Mouse (Mus musculus): ENCODE results near the gene Acaca. TPM values are rescaled to one million over a fixed set of nuclear protein-coding genes. Genes with fewer than 3 reads are reported as not detected.

Gene Acaca
- polyA plus RNA-seq, 1 experiment from 2014 or later, result 25.2 TPM

- no peak overlapping the region for H3K9ac ChIP-seq
- no peak overlapping the region for H3K27ac ChIP-seq (replicated peaks)
- H3K9me3 ChIP-seq, result no peaks in the 10 kb centered on the region
- ATAC-seq (ENCODE audit: low FRiP score, low read depth), result no peak
- no peak overlapping the region for H3K4me3 ChIP-seq
- H3K36me3 ChIP-seq, result no peaks in the 10 kb centered on the region; the same call in 1 of the 2 replicates
- whole genome bisulfite sequencing, result 94% methylated on average over 6 of the region's 6 CpGs
- H3K27me3 ChIP-seq, result no peaks in the 10 kb centered on the region
- no peak overlapping the region for H3K4me2 ChIP-seq
- H3K4me1 ChIP-seq (replicated peaks), result no peaks in the 10 kb centered on the region
Observed at GRCm38 (mm10) chr11:84164123-84164522, 34.7 kb downstream of the Acaca start.

GRCm38 (mm10) chr11:84164561-84164960 is 35.1 kb downstream of the Acaca start:
- Histone ChIP-seq H3K27me3 (no peaks in the 10 kb centered on the region), H3K9ac (no peak overlapping the region), H3K4me2 (no peak overlapping the region), H3K4me1 (replicated peaks) (no peaks in the 10 kb centered on the region), H3K4me3 (no peak overlapping the region), H3K36me3 (no peaks in the 10 kb centered on the region; the same call in 1 of the 2 replicates), H3K9me3 (no peaks in the 10 kb centered on the region), H3K27ac (replicated peaks) (no peak overlapping the region)
- no peak for ATAC-seq (ENCODE audit: low FRiP score, low read depth)
- 67% methylated on average over 4 of the region's 4 CpGs for WGBS

DNA sequence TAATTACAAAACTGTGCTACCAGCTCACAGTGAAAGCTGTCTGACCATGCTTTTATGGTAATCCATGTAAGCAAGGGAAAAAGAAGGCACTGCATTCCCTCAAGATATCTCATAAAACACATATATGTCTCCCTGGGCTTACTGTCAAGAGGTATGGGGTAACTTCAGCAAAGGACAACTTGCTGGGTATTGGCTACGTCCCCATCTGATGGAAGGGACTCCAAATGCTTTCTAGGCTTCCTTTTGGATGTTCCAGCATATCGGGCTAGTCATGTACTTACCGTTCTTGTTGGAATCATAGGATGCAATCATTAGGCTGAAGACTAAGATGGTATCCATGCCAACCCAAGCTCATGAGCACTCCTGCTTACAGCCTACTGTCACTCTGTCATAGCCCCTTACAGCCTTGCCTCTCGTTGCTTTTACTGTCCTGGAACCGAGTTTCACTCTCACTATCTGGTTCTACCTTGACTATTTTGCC is 37.6 kb downstream of the Acaca start, which contains the start of gene Gm11437:
Gene Gm11437, minus strand, starts transcription at position 431 of the 481 bp plus-strand sequence.
- Histone ChIP-seq H3K27me3 (no peaks in the 10 kb centered on the region), H3K27ac (replicated peaks) (no peak within 1 kb of the TSS), H3K4me1 (replicated peaks) (no peaks in the 10 kb centered on the region), H3K4me3 (no peak within 1 kb of the TSS), H3K4me2 (no peak within 1 kb of the TSS), H3K9ac (no peak within 1 kb of the TSS), H3K36me3 (no peaks in the 10 kb centered on the region), H3K9me3 (no peaks in the 10 kb centered on the region)
- 85% methylated on average over 5 of the region's 5 CpGs for WGBS
- ATAC-seq (ENCODE audit: low FRiP score, low read depth), result no peak

- no peak overlapping the region for H3K27ac ChIP-seq (replicated peaks)
- peak overlapping the region; percentile 28; the same call in 1 of the 2 replicates for H3K4me2 ChIP-seq
- H3K4me1 ChIP-seq (replicated peaks), result no peaks in the 10 kb centered on the region
- WGBS, result 26% methylated on average over 7 of the region's 7 CpGs
- no peaks in the 10 kb centered on the region for H3K27me3 ChIP-seq
- H3K9ac ChIP-seq, result no peak overlapping the region
- no peaks in the 10 kb centered on the region for H3K36me3 ChIP-seq
- H3K4me3 ChIP-seq, result no peak overlapping the region
- no peak for ATAC-seq (ENCODE audit: low FRiP score, low read depth)
- H3K9me3 ChIP-seq, result no peaks in the 10 kb centered on the region
Observed at GRCm38 (mm10) chr11:84168701-84169288, 39.3 kb downstream of the Acaca start.

GRCm38 (mm10) chr11:84172539-84173435 is 43.3 kb downstream of the Acaca start:
- WGBS, result 76% methylated on average over 11 of the region's 11 CpGs
- H3K27ac ChIP-seq (replicated peaks), result no peak overlapping the region
- no peaks in the 10 kb centered on the region for H3K4me1 ChIP-seq (replicated peaks)
- no peaks in the 10 kb centered on the region for H3K9me3 ChIP-seq
- no peak overlapping the region for H3K4me3 ChIP-seq
- H3K36me3 ChIP-seq, result no peaks in the 10 kb centered on the region
- H3K9ac ChIP-seq, result no peak overlapping the region
- no peak overlapping the region for H3K4me2 ChIP-seq
- H3K27me3 ChIP-seq, result no peaks in the 10 kb centered on the region
- no peak for ATAC-seq (ENCODE audit: low FRiP score, low read depth)

- H3K4me1 ChIP-seq (replicated peaks), result peaks cover 28% of the 10 kb centered on the region
- no peak for ATAC-seq (ENCODE audit: low FRiP score, low read depth)
- H3K27ac ChIP-seq (replicated peaks), result peak overlapping the region; percentile 94
- H3K9ac ChIP-seq, result no peak overlapping the region; the same call in 1 of the 2 replicates
- no peaks in the 10 kb centered on the region for H3K9me3 ChIP-seq
- peak overlapping the region; percentile 97; the same call in 1 of the 2 replicates for H3K4me3 ChIP-seq
- 42% methylated on average over 4 of the region's 4 CpGs for WGBS
- no peaks in the 10 kb centered on the region for H3K27me3 ChIP-seq
- no peaks in the 10 kb centered on the region for H3K36me3 ChIP-seq
- H3K4me2 ChIP-seq, result peak overlapping the region; percentile 90
Observed at GRCm38 (mm10) chr11:84178571-84178970, 49.1 kb downstream of the Acaca start.

DNA sequence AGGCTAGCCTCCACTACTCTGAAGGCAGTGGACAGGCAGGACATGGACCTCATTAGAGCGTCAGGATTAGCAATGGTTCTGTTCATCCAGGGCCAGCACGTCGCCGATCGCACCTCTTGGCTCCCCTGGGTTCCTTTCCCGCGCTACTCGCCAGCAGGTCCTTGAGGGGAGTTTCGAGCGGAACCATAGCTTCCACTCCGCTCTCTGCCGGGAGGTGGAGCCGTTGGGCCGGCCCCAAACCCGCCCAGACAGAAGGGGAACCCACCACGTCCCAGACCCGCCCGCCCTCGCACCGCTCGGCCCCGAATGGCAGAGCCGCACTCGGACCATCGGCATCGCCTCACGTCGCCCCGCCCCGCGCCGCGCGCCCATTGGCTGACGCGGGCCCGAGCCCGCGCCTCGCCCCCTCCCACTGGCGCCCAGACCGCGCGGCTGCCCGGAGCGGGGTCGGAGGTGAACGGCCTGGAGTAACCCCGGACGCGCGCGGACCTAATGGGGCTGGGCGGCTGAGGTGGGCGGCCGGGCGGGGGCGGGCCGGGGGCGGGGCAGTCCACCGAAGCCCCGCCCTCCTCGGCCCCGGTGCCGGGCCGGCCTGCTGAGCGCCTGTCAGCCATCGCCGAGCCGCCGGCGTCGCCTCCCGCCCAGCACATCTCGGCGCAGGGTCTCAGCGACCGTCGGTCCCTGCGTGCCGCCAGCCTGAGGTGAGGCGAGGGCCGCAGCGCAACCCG is 49.9 kb downstream of the Acaca start:
- Histone ChIP-seq H3K27ac (replicated peaks) (peak overlapping the region; percentile 94), H3K9me3 (no peaks in the 10 kb centered on the region), H3K9ac (peak overlapping the region; percentile 94), H3K4me2 (peak overlapping the region; percentile 90), H3K36me3 (no peaks in the 10 kb centered on the region), H3K27me3 (no peaks in the 10 kb centered on the region), H3K4me3 (peak overlapping the region; percentile 97), H3K4me1 (replicated peaks) (peaks cover 28% of the 10 kb centered on the region)
- WGBS, result 0% methylated on average over 70 of the region's 85 CpGs
- peak; percentile 98 for ATAC-seq (ENCODE audit: low FRiP score, low read depth)

DNA sequence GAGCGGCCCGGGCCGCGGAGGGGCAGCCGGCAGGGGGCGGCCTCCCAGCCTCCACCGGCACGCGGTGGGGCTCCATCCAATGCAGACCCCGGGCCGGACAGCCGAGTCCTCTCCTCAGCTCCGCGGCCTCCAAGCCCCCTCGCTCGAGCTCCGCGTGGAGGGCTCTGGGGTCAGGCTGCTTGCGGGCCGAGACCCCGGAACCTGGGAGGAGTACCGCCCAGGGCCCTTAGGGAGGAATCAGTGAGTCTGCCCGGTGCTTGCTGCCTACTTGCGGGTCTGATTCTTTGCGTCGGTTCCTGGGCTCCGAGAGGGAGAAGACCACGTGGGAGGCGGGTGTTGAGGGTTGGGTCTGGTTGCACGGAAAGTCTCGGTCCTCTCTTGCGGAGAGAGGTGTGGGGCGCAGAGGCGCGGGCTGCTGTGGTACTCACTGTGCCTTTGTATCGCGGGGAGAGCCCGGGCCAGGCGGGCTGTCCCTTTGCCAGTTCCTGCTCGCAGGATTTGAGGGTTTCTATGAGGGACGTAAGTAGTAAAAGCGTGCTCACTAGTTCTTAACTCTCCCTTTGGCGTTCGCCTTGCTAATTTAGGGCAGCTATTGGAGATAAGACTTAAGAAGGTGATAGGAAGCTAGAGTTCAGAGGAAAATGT is 50.6 kb downstream of the Acaca start:
- no peaks in the 10 kb centered on the region for H3K36me3 ChIP-seq
- peak overlapping the region; percentile 97 for H3K4me3 ChIP-seq
- ATAC-seq (ENCODE audit: low FRiP score, low read depth), result no peak; the same call in 1 of the 2 replicates
- H3K9ac ChIP-seq, result peak overlapping the region; percentile 94
- H3K27me3 ChIP-seq, result no peaks in the 10 kb centered on the region
- peaks cover 28% of the 10 kb centered on the region for H3K4me1 ChIP-seq (replicated peaks)
- H3K27ac ChIP-seq (replicated peaks), result peak overlapping the region; percentile 94
- no peaks in the 10 kb centered on the region for H3K9me3 ChIP-seq
- peak overlapping the region; percentile 90 for H3K4me2 ChIP-seq
- under 1% methylated on average over 35 of the region's 44 CpGs for WGBS

DNA sequence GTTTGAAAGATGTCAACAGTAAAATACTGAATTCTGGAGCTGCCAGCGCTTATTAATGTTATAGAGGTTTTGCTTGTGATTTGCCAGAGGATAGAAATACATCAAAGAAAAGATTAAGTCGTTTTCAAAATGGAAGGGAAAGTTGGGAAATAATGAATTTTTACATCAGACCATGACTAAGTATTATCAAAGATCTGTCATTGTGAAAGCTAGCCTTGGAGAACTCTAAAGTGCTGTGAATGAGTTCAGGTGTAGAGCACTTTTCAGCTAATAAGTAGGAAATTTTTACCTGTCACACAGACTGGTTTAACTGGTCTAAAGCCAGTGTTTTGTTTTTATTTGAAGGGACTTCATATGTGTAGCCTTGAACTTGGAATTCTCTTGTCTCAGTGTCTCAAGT is 51.8 kb downstream of the Acaca start:
- Histone ChIP-seq H3K9me3 (no peaks in the 10 kb centered on the region), H3K27me3 (no peaks in the 10 kb centered on the region), H3K36me3 (no peaks in the 10 kb centered on the region), H3K4me2 (peak overlapping the region; percentile 90), H3K4me1 (replicated peaks) (peaks cover 28% of the 10 kb centered on the region), H3K9ac (no peak overlapping the region), H3K27ac (replicated peaks) (no peak overlapping the region), H3K4me3 (peak overlapping the region; percentile 97; the same call in 1 of the 2 replicates)
- ATAC-seq (ENCODE audit: low FRiP score, low read depth), result no peak
- 74% methylated on average over 2 of the region's 2 CpGs for WGBS

GRCm38 (mm10) chr11:84188530-84188929 is 59.1 kb downstream of the Acaca start:
- no peak overlapping the region for H3K27ac ChIP-seq (replicated peaks)
- no peaks in the 10 kb centered on the region for H3K36me3 ChIP-seq
- no peak for ATAC-seq (ENCODE audit: low FRiP score, low read depth)
- H3K4me2 ChIP-seq, result no peak overlapping the region
- H3K4me1 ChIP-seq (replicated peaks), result no peaks in the 10 kb centered on the region
- H3K4me3 ChIP-seq, result no peak overlapping the region
- WGBS, result 96% methylated on average over 3 of the region's 3 CpGs
- H3K9me3 ChIP-seq, result no peaks in the 10 kb centered on the region
- H3K27me3 ChIP-seq, result no peaks in the 10 kb centered on the region
- no peak overlapping the region for H3K9ac ChIP-seq

- Histone ChIP-seq H3K36me3 (0 out of 2 replicates have a peak, but pooled peaks cover 3% of the 10 kb centered on the region), H3K9ac (no peak overlapping the region), H3K27ac (replicated peaks) (no peak overlapping the region), H3K4me2 (no peak overlapping the region), H3K4me1 (replicated peaks) (no peaks in the 10 kb centered on the region), H3K9me3 (no peaks in the 10 kb centered on the region), H3K4me3 (no peak overlapping the region), H3K27me3 (no peaks in the 10 kb centered on the region)
- ATAC-seq (ENCODE audit: low FRiP score, low read depth), result no peak
- 94% methylated on average over 8 of the region's 8 CpGs for WGBS
Observed at GRCm38 (mm10) chr11:84190581-84191233, 61.2 kb downstream of the Acaca start.
